Mouse (Mus musculus): ENCODE results near the gene Klri2. TPM values are rescaled to one million over a fixed set of nuclear protein-coding genes. Genes with fewer than 3 reads are reported as not detected.
"Not testable (repeated sequence)": the region's sequence is repeated elsewhere in the genome, so short reads cannot be mapped to it uniquely, and the experiment has no call there.

The Klri2 gene
- polyA plus RNA-seq (2016; fragmentation: Nextera tagmentation; extraction: Ambion mirVana) = not detected in 2 replicates

GRCm38 (mm10) chr6:129740069-129740721, at the start of gene Klri2:
Gene Klri2 (minus strand): TSS chr6:129740484.
- H3K4me1 ChIP-seq = no peaks in the 10 kb centered on the region
- no peaks in the 10 kb centered on the region for H3K9me3 ChIP-seq
- WGBS = 59% methylated on average over 2 of the region's 2 CpGs
- H3K4me3 ChIP-seq = no peak within 1 kb of the TSS
- H3K36me3 ChIP-seq = no peaks in the 10 kb centered on the region
- no peak within 1 kb of the TSS for H3K27ac ChIP-seq
- no peak for DNase-seq (ENCODE audit: low spot score)
- H3K27me3 ChIP-seq (ENCODE audit: insufficient read depth, poor library complexity, severe bottlenecking) = no peaks in the 10 kb centered on the region

- not testable (repeated sequence) for H3K27me3 ChIP-seq (ENCODE audit: insufficient read depth, poor library complexity, severe bottlenecking); H3K4me1 ChIP-seq; H3K27ac ChIP-seq; H3K4me3 ChIP-seq; H3K36me3 ChIP-seq; H3K9me3 ChIP-seq; DNase-seq (ENCODE audit: low spot score)
- 81% methylated on average over 3 of the region's 3 CpGs for WGBS
Observed at GRCm38 (mm10) chr6:129784170-129784569, 43.9 kb upstream of the Klri2 start, which contains the start of gene Gm156. Gene Gm156 (minus strand): TSS chr6:129784270.

GRCm38 (mm10) chr6:129747654-129748032, 7.4 kb upstream of the Klri2 start:
- no peaks in the 10 kb centered on the region for H3K27me3 ChIP-seq (ENCODE audit: insufficient read depth, poor library complexity, severe bottlenecking)
- no peaks in the 10 kb centered on the region for H3K4me1 ChIP-seq
- no peak overlapping the region for H3K4me3 ChIP-seq
- H3K36me3 ChIP-seq = no peaks in the 10 kb centered on the region
- no peaks in the 10 kb centered on the region for H3K9me3 ChIP-seq
- 82% methylated on average over 3 of the region's 3 CpGs for WGBS
- no peak overlapping the region for H3K27ac ChIP-seq
- DNase-seq (ENCODE audit: low spot score) = no peak

- Histone ChIP-seq H3K27ac (no peak overlapping the region), H3K27me3 (ENCODE audit: insufficient read depth, poor library complexity, severe bottlenecking) (no peaks in the 10 kb centered on the region), H3K4me3 (no peak overlapping the region), H3K36me3 (no peaks in the 10 kb centered on the region), H3K4me1 (no peaks in the 10 kb centered on the region), H3K9me3 (no peaks in the 10 kb centered on the region)
- DNase-seq (ENCODE audit: low spot score) = no peak
- WGBS = 78% methylated on average over 4 of the region's 4 CpGs
Observed at GRCm38 (mm10) chr6:129747016-129747653, 6.9 kb upstream of the Klri2 start.

- DNase-seq (ENCODE audit: low spot score) = no peak
- H3K4me1 ChIP-seq = no peaks in the 10 kb centered on the region
- no peaks in the 10 kb centered on the region for H3K36me3 ChIP-seq
- no peaks in the 10 kb centered on the region for H3K9me3 ChIP-seq
- H3K4me3 ChIP-seq = no peak overlapping the region
- WGBS = 54% methylated on average over 3 of the region's 3 CpGs
- H3K27me3 ChIP-seq (ENCODE audit: insufficient read depth, poor library complexity, severe bottlenecking) = no peaks in the 10 kb centered on the region
- no peak overlapping the region for H3K27ac ChIP-seq
Observed at GRCm38 (mm10) chr6:129746151-129746550, 5.9 kb upstream of the Klri2 start.

- Histone ChIP-seq H3K27me3 (ENCODE audit: insufficient read depth, poor library complexity, severe bottlenecking) (no peaks in the 10 kb centered on the region), H3K36me3 (no peaks in the 10 kb centered on the region), H3K27ac (no peak overlapping the region), H3K4me1 (no peaks in the 10 kb centered on the region), H3K9me3 (no peaks in the 10 kb centered on the region), H3K4me3 (no peak overlapping the region)
- DNase-seq (ENCODE audit: low spot score) = no peak
Observed at GRCm38 (mm10) chr6:129736414-129736813, 3.9 kb downstream of the Klri2 start.

GRCm38 (mm10) chr6:129727237-129727636, 13.0 kb downstream of the Klri2 start:
- Histone ChIP-seq H3K27ac (no peak overlapping the region), H3K27me3 (ENCODE audit: insufficient read depth, poor library complexity, severe bottlenecking) (no peaks in the 10 kb centered on the region), H3K4me3 (no peak overlapping the region), H3K4me1 (no peaks in the 10 kb centered on the region), H3K9me3 (no peaks in the 10 kb centered on the region), H3K36me3 (no peaks in the 10 kb centered on the region)
- WGBS = 77% methylated on average over 1 of the region's 1 CpGs
- no peak for DNase-seq (ENCODE audit: low spot score)

- no peak for DNase-seq (ENCODE audit: low spot score)
- H3K9me3 ChIP-seq = no peaks in the 10 kb centered on the region
- no peaks in the 10 kb centered on the region for H3K4me1 ChIP-seq
- no peaks in the 10 kb centered on the region for H3K36me3 ChIP-seq
- H3K27ac ChIP-seq = no peak overlapping the region
- WGBS = 45% methylated on average over 1 of the region's 1 CpGs
- no peaks in the 10 kb centered on the region for H3K27me3 ChIP-seq (ENCODE audit: insufficient read depth, poor library complexity, severe bottlenecking)
- H3K4me3 ChIP-seq = no peak overlapping the region
Observed at GRCm38 (mm10) chr6:129721390-129721789, 18.9 kb downstream of the Klri2 start.

GRCm38 (mm10) chr6:129720487-129720886, 19.8 kb downstream of the Klri2 start:
- H3K4me1 ChIP-seq = no peaks in the 10 kb centered on the region
- no peak overlapping the region for H3K4me3 ChIP-seq
- no peak overlapping the region for H3K27ac ChIP-seq
- H3K9me3 ChIP-seq = no peaks in the 10 kb centered on the region
- no peaks in the 10 kb centered on the region for H3K36me3 ChIP-seq
- DNase-seq (ENCODE audit: low spot score) = no peak
- no peaks in the 10 kb centered on the region for H3K27me3 ChIP-seq (ENCODE audit: insufficient read depth, poor library complexity, severe bottlenecking)
- 42% methylated on average over 3 of the region's 3 CpGs for WGBS

- H3K27me3 ChIP-seq (ENCODE audit: insufficient read depth, poor library complexity, severe bottlenecking) = no peaks in the 10 kb centered on the region
- H3K27ac ChIP-seq = no peak within 1 kb of the TSS
- WGBS = 81% methylated on average over 4 of the region's 4 CpGs
- no peak for DNase-seq (ENCODE audit: low spot score)
- no peaks in the 10 kb centered on the region for H3K36me3 ChIP-seq
- no peak within 1 kb of the TSS for H3K4me3 ChIP-seq
- H3K9me3 ChIP-seq = no peaks in the 10 kb centered on the region
- H3K4me1 ChIP-seq = no peaks in the 10 kb centered on the region
Observed at GRCm38 (mm10) chr6:129717032-129717431, 23.3 kb downstream of the Klri2 start, which contains the start of gene Klri1. Gene Klri1 (minus strand): TSS chr6:129717132.

GRCm38 (mm10) chr6:129713566-129713965, 26.7 kb downstream of the Klri2 start:
- H3K36me3 ChIP-seq = no peaks in the 10 kb centered on the region
- no peak overlapping the region for H3K4me3 ChIP-seq
- H3K9me3 ChIP-seq = no peaks in the 10 kb centered on the region
- WGBS = 53% methylated on average over 1 of the region's 1 CpGs
- H3K4me1 ChIP-seq = no peaks in the 10 kb centered on the region
- H3K27ac ChIP-seq = no peak overlapping the region
- DNase-seq (ENCODE audit: low spot score) = no peak
- H3K27me3 ChIP-seq (ENCODE audit: insufficient read depth, poor library complexity, severe bottlenecking) = no peaks in the 10 kb centered on the region

- not testable (repeated sequence) for H3K36me3 ChIP-seq; H3K27ac ChIP-seq; H3K27me3 ChIP-seq (ENCODE audit: insufficient read depth, poor library complexity, severe bottlenecking); H3K4me3 ChIP-seq; H3K4me1 ChIP-seq; DNase-seq (ENCODE audit: low spot score); H3K9me3 ChIP-seq
- WGBS = 62% methylated on average over 10 of the region's 10 CpGs
Observed at GRCm38 (mm10) chr6:129691436-129691835, 48.8 kb downstream of the Klri2 start.

GRCm38 (mm10) chr6:129680379-129680778, 59.9 kb downstream of the Klri2 start:
- no peak for DNase-seq (ENCODE audit: low spot score)
- 52% methylated on average over 1 of the region's 1 CpGs for WGBS

More at GRCm38 (mm10) chr6:129680379-129680778, 59.9 kb downstream of the Klri2 start:
- Histone ChIP-seq H3K4me1 (no peaks in the 10 kb centered on the region), H3K9me3 (no peaks in the 10 kb centered on the region), H3K27me3 (ENCODE audit: insufficient read depth, poor library complexity, severe bottlenecking) (no peaks in the 10 kb centered on the region), H3K4me3 (no peak overlapping the region), H3K27ac (no peak overlapping the region), H3K36me3 (no peaks in the 10 kb centered on the region)

Data from heart, embryonic 10.5 days (tissue).